Comparison of ENCODE assay signal across 22 mouse cellular contexts in the genomic region with DNA sequence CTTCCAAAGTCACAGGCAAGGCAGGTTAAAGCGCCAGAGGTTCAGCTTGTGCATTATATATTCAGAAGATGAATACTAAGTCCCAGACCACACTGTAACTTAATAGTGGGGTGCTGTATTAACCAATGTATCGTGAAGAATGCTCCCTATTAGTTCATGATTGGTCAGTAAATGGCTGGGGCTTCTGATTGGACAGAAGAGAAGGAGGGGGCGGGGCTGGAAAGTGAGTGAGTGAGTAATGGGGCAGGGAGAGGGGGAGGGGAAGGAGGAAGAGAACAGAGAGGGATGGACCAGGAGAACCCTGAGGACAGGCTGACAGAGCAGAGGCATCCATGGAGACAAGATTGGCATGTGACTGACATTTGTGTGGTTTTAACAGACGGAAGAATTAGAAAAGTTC. TPM values are rescaled to one million over a fixed set of nuclear protein-coding genes. Genes with fewer than 3 reads are reported as not detected.
DNase-seq lines count a peak whose midpoint lies in the region; TF ChIP-seq lines count a peak whose summit lies in the region.
"Had no signal": no experiment of that assay in that cellular context is flagged by ENCODE, and none has a peak within 500 bp of the region (broad histone marks: within the 10 kb centered on the region; RNA-seq: fewer than 3 reads in every experiment).

No protein-coding gene starts in this region.

- peak overlapping the region; percentile 55 for H3K9ac ChIP-seq in liver, adult 2 months (ENCODE audit: low read depth, low read length)
- H3K9ac ChIP-seq in ES-E14 (ENCODE audit: insufficient read depth, low read depth, low read length, poor library complexity, severe bottlenecking), result no peak overlapping the region
- H3K9ac ChIP-seq: hindbrain, embryonic 14.5 days; limb, embryonic 12.5 days; liver, embryonic 13.5 days; midbrain, embryonic 12.5 days had no signal

- H3K4me3 ChIP-seq in liver, adult 2 months (ENCODE audit: insufficient read depth, low read depth, low read length), result no peak overlapping the region
- no peak overlapping the region for H3K4me3 ChIP-seq in ES-E14 (ENCODE audit: insufficient read depth in 1 of 2, low read depth in 1 of 2, low read length in 2 of 2, poor library complexity in 1 of 2, severe bottlenecking in 1 of 2)
- H3K4me3 ChIP-seq: layer of hippocampus, adult 2 months; limb, embryonic 12.5 days; liver, embryonic 13.5 days; midbrain, embryonic 12.5 days had no signal

- in situ Hi-C loops in ES-E14 (cut with MboI; ENCODE audit: low sequenced_read_pairs in 2 of 2, unreplicated experiment in 2 of 2), result no loop called here

- 70% methylated on average over 4 of the region's 4 CpGs for WGBS in liver, adult 2 months

- peaks cover 21% of the 10 kb centered on the region for H3K36me3 ChIP-seq in liver, adult 2 months (ENCODE audit: control insufficient read depth, insufficient read depth, low read length)
- peaks cover 20% of the 10 kb centered on the region for H3K36me3 ChIP-seq in ES-E14 (ENCODE audit: control insufficient read depth, insufficient read depth, low read length, poor library complexity, severe bottlenecking)

- DNase-seq in liver, adult 2 months (ENCODE audit: extremely low read depth, low read depth, low spot score), result peak; percentile 75
- no peak for DNase-seq in liver
- DNase-seq in ES-E14 (ENCODE audit: low read depth, low spot score), result peak; percentile 81
- DNase-seq in ZHBTc4 (ENCODE audit: low read depth, low spot score), result peak; percentile 90
- no peak for DNase-seq in T-cell, adult 2 months (ENCODE audit: low spot score)
- no peak for DNase-seq in layer of hippocampus, postnatal 36 days
- no peak for DNase-seq in adrenal gland, postnatal 4 days (ENCODE audit: low spot score in 2 of 2)
- DNase-seq: cerebellum, adult 11-12 months; heart, postnatal 4 days; kidney, adult 18-20 months; liver, embryonic 13.5 days; lung, adult 2 months; lung, postnatal 14 days; right cerebral cortex, postnatal 14 days had no signal

- TF ChIP-seq POLR2A in liver, adult 2 months (IDR thresholded peaks at IDR 0.05; ENCODE audit: extremely low read depth, insufficient read depth, low read length), result no peak

- H3K9me3 ChIP-seq in ES-E14 (ENCODE audit: control insufficient read depth, insufficient read depth, low read depth, low read length), result no peaks in the 10 kb centered on the region
- H3K9me3 ChIP-seq: G1E; limb, embryonic 12.5 days; liver, embryonic 13.5 days; midbrain, embryonic 12.5 days had no signal

- H3K79me2 ChIP-seq in liver, adult 2 months (ENCODE audit: control insufficient read depth, insufficient read depth, low read length), result peaks cover 17% of the 10 kb centered on the region; the same call in 1 of the 2 replicates

- TF ChIP-seq CTCF in liver, adult 2 months (IDR thresholded peaks at IDR 0.05; ENCODE audit: low read depth, low read length), result no peak

- peaks cover 32% of the 10 kb centered on the region for H3K4me1 ChIP-seq in liver, adult 2 months (ENCODE audit: control insufficient read depth, insufficient read depth, low read length)
- H3K4me1 ChIP-seq in ES-E14 (ENCODE audit: control insufficient read depth in 2 of 2, insufficient read depth in 2 of 2, low read length in 2 of 2, poor library complexity in 1 of 2), result peaks cover 2 to 8% of the 10 kb centered on the region in 2 experiments; a peak in 1 of 4 replicates

- no peaks in the 10 kb centered on the region for H3K27me3 ChIP-seq in liver, adult 2 months (ENCODE audit: control insufficient read depth, insufficient read depth, low read length)
- H3K27me3 ChIP-seq: limb, embryonic 12.5 days had no signal

- H3K27ac ChIP-seq in liver, adult 2 months (replicated peaks; ENCODE audit: insufficient read depth, low read depth, low read length), result peak overlapping the region; percentile 78
- H3K27ac ChIP-seq in ES-E14 (ENCODE audit: insufficient read depth, low read depth, low read length, poor library complexity, severe bottlenecking), result no peak overlapping the region
- H3K27ac ChIP-seq: hindbrain, embryonic 14.5 days; kidney, postnatal 0 days; layer of hippocampus, adult 2 months; limb, embryonic 12.5 days; liver, embryonic 13.5 days; midbrain, embryonic 12.5 days had no signal

TF ChIP-seq in ES-E14, 5 proteins besides CTCF, POLR2A, EP300 and RAD21:
- TF ChIP-seq ZC3H11A (IDR thresholded peaks at IDR 0.05; ENCODE audit: borderline replicate concordance, low read depth, low read length) (no peak), CHD2 (IDR thresholded peaks at IDR 0.05; ENCODE audit: low read depth, low read length) (no peak), MAFK (IDR thresholded peaks at IDR 0.05; ENCODE audit: insufficient read depth, low read depth, low read length) (no peak), ZNF384 (IDR thresholded peaks at IDR 0.05; ENCODE audit: low read depth, low read length) (no peak), HCFC1 (IDR thresholded peaks at IDR 0.05; ENCODE audit: borderline replicate concordance, insufficient read depth, low read length) (no peak)

RNA-seq across cellular contexts. Expression of gene Tedc2, which starts 3.8 kb away (rescaled TPM):
- total RNA-seq in liver, adult 2 months (2014; rRNA removed), result 44.1 and 53.2 TPM in 2 replicates
- 61.4 and 78.0 TPM in 2 replicates for polyA plus RNA-seq in liver, adult 2 months (2012; rRNA removed)
- total RNA-seq in ES-E14 (2012; rRNA removed), result 31.3 and 35.8 TPM in 2 replicates
- 1 to 10 TPM; 8.3 to 9.3 TPM for total RNA-seq in layer of hippocampus, postnatal 36 days (2021)
- total RNA-seq in adrenal gland, postnatal 4 days (2021), result 10 to 100 TPM; 13.8 to 17.6 TPM

RNA-seq across cellular contexts. Expression of gene Ntn3, which starts 7.5 kb away (rescaled TPM):
- total RNA-seq in liver, adult 2 months (2014; rRNA removed), result 2.3 and 2.8 TPM in 2 replicates
- 7.4 and 7.8 TPM in 2 replicates for polyA plus RNA-seq in liver, adult 2 months (2012; rRNA removed)
- total RNA-seq in ES-E14 (2012; rRNA removed), result 2.7 and 4.1 TPM in 2 replicates
- total RNA-seq in layer of hippocampus, postnatal 36 days (2021), result 1 to 10 TPM; 8.0 to 9.9 TPM
- total RNA-seq in adrenal gland, postnatal 4 days (2021), result 1 to 10 TPM; 7.6 to 8.2 TPM
- total RNA-seq: neutrophil, adult 5-6 weeks had no signal
- polyA plus RNA-seq: inflammation-experienced regulatory T-cells, adult 6 months had no signal

RNA-seq across cellular contexts. Expression of gene Tbc1d24, which starts 11.5 kb away (rescaled TPM):
- 13.3 and 22.2 TPM in 2 replicates for total RNA-seq in liver, adult 2 months (2014; rRNA removed)
- 23.6 and 31.5 TPM in 2 replicates for polyA plus RNA-seq in liver, adult 2 months (2012; rRNA removed)
- total RNA-seq in ES-E14 (2012; rRNA removed), result 14.1 and 20.4 TPM in 2 replicates
- total RNA-seq in layer of hippocampus, postnatal 36 days (2021), result 10 to 100 TPM; 60.9 to 64.6 TPM
- total RNA-seq in adrenal gland, postnatal 4 days (2021), result 10 to 100 TPM; 13.7 to 15.9 TPM

RNA-seq across cellular contexts. Expression of gene Ccnf, which starts 34.4 kb away (rescaled TPM):
- 3.0 and 3.5 TPM in 2 replicates for total RNA-seq in liver, adult 2 months (2014; rRNA removed)
- polyA plus RNA-seq in liver, adult 2 months (2012; rRNA removed), result 5.5 and 6.5 TPM in 2 replicates
- 143 and 239 TPM in 2 replicates for total RNA-seq in ES-E14 (2012; rRNA removed)
- 1 to 10 TPM; 4.9 to 6.1 TPM for total RNA-seq in layer of hippocampus, postnatal 36 days (2021)
- total RNA-seq in adrenal gland, postnatal 4 days (2021), result 10 to 100 TPM; 23.3 to 25.5 TPM

RNA-seq across cellular contexts. Expression of gene Atp6v0c, which starts 47.3 kb away (rescaled TPM):
- 40.0 and 68.4 TPM in 2 replicates for total RNA-seq in liver, adult 2 months (2014; rRNA removed)
- 625 and 644 TPM in 2 replicates for polyA plus RNA-seq in liver, adult 2 months (2012; rRNA removed)
- total RNA-seq in ES-E14 (2012; rRNA removed), result 129 and 159 TPM in 2 replicates
- 1,000 to 10,000 TPM; 1,151 to 1,277 TPM for total RNA-seq in layer of hippocampus, postnatal 36 days (2021)
- 100 to 1,000 TPM; 344 to 347 TPM for total RNA-seq in adrenal gland, postnatal 4 days (2021)

Comparison
In these comparisons a context has a peak if more than half of its experiments do, and no peak if none do; other contexts are left out.
1. DNase-seq: peak in liver, adult 2 months (single experiment), ES-E14 (single experiment) and ZHBTc4 (single experiment); none in liver (single experiment), T-cell, adult 2 months (single experiment), layer of hippocampus, postnatal 36 days (0 of 2) and adrenal gland, postnatal 4 days (0 of 2).